Mouse (Mus musculus) Muller cell, postnatal 12 days (primary cell): ENCODE data around the gene Gcgr.

Source experiments
- DNase-seq: peaks from one replicate; pipeline ENCODE4 v3.0.0-alpha.2; 2015; ENCODE audit errors: inconsistent ontology term

Gene Gcgr

DNA sequence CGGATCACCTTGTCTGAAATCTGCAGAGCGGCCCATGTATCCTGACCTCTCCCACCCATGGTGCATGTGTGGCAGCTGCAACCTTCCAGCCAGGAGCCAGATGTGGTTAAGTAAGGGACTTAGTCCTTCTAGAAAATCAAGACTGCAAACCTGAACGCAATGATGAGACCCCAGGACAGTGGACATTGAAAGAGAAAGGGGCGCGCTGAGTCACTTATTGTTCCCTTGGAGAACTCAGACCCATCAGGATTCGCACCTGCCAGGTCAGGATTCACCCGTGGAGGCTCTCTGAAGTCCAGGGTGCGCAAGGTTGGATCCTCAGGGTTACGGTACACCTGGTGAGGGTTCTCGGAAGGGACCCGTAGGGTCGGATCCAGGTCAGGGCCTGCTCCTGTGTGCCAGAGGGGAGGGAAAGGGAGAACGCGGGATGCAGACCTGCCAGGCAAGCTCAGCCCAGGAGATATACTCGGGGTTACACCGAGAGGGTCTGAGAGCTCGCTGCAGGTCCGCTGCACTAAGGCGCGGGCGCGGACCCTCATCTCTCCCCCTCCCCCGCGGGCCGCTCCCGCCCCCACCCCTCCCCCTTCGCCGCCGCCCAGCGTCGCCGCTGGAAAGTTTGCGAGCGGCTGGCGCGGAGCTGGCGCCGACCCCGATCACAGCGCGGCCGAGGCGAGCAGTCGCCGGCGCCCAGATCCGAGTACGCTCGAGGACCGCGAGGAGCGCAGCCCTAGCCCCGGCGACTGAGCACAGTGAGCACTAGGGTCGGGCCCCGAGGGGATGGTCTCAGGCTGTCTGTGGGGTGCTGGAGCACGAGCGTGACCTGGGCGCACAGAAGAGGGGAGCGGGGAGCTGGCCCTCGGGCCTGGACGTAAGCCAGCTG lies at the start of gene Gcgr:
Gene Gcgr (plus strand): TSS at position 615 of the 880 bp plus-strand sequence.
- no peak for DNase-seq

DNA sequence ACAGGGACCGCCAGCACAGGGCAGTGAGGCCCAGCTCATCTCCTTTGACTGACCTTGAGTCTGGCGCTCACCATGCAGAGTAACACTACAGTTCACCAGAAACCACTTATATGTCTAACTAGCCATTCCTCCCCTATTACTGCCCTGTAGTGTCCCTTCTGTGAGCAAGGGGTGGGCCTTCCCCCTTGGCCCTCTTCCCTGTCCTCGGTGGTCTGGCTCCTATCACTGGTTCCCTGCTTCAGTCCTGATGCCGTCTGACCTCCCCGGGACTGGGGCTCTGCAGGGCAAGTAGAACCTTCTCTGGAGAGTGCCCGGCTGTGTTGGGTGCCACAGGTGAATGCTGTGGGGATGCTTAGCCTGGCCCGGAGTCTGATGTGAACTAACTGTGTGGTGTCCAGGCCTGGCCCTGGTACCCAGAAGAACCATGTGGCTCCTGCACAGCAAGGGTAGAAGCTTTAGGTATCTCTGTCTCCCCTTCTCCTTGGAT lies 47.0 kb upstream of the Gcgr start:
- no peak for DNase-seq

GRCm38 (mm10) chr11:120484265-120484981 lies 46.1 kb upstream of the Gcgr start, which contains the start of gene Mrpl12:
Gene Mrpl12, plus strand, starts transcription at chr11:120484613.
- DNase-seq: peak; percentile 92

DNA sequence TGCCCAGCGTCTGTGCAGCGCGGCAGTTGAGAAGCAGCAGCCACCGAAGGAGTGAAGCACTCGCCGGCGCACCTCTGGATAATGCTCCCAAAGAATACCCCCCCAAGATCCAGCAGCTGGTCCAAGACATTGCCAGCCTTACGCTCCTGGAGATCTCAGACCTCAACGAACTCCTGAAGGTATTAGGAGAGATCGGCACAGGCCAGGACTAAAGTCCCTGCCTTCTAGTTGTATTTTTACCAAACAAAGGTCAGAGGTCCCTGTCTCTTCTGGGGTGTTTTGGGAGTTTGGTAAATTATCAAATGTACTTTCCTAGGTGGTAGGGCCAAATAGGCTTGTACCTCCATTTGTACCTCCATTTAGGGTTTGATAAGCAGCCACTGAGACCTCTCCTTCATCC lies 45.2 kb upstream of the Gcgr start:
- DNase-seq: no peak

DNA sequence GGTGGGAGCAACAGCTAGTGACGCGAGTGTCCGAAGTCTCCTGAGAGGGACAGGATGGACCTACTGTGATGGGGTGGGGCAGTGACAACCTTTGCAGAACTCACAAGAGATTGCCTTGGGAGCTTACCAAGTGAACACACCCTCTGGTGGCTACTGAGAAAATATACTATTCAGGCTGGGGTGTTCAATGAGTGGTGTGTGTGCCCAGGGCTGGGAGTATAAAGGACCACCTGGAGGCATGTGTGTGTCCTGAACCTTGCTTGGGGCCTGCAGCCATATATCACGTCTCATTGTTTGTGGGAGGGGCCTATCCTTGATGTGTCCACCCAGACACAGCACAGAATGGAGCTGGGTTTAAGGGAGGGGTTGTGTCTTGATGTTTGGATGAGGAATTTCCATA lies 42.0 kb upstream of the Gcgr start:
- DNase-seq: no peak

DNA sequence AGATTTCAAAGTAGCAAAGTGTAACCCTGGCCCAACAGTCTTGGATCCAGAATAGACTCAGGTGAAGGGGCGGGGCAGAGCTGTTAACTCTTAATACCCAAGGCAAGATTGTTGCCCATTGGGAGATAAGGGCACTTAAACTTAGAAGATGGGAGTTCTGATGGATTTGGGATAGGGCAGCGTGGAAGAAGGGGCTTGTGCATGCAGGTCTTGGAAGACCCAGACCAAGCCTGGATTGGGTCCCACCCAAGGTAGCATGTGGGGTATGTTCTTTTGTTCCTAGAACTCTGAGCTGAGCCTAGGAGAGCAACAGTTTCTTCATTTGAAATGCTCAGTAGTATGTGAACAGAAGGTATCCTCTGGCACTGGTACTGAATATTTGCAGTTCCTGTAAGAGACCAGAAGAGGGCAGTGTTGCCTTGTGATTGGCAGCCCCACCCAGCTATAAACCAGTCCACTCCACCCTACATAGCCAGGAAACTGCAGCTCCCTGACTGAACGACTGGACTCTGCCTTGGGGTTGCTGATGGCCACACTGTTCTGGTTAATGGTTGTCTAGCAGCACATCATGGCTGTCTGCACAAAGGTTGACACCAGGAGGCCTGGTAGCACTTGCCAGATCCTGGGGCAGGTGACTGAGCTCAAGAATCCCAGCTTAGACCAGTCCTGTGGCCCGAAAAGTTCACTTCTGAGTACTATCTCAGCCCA lies 41.3 kb upstream of the Gcgr start:
- peak; percentile 60 for DNase-seq

DNA sequence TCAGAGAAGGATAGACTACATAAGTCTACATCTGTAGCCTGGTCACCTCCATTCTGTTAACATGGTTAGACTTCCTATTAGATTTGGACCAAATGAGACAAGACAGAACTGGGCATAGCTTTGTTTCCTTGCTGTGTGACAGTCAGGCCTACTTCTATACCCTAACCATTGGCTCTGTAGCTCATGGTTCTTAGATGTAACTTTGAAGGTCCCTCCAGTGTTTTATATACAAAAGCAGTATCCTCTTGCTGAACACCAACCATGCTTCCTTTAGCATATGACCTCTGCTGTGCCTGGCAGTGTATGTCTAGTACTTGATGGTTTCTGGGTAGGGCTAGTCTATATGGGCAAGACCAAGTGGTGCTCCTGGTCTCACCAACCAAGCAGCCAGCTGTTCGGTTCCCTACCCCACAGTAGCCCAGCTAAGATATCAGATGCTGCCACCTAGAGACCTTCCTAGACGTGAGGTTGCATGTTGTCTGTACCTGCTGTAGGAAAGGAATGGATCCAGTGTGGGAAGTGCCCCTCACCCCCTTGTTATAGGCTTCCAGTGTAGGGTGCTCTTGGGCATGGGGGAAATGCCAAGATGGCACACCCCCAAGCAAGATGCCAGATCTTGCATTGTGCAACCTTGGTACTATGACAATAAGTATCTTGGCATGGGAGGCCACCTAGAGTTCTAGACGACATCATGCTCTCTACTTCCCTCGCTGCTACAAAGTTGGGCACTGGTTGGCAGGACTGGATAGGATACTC lies 40.0 kb upstream of the Gcgr start:
- no peak for DNase-seq

- DNase-seq: peak; percentile 91
These were observed 39.0 kb upstream of the Gcgr start, which contains the start of gene Slc25a10 for GRCm38 (mm10) chr11:120491317-120492023. Gene Slc25a10, plus strand, starts transcription at chr11:120491840.

DNA sequence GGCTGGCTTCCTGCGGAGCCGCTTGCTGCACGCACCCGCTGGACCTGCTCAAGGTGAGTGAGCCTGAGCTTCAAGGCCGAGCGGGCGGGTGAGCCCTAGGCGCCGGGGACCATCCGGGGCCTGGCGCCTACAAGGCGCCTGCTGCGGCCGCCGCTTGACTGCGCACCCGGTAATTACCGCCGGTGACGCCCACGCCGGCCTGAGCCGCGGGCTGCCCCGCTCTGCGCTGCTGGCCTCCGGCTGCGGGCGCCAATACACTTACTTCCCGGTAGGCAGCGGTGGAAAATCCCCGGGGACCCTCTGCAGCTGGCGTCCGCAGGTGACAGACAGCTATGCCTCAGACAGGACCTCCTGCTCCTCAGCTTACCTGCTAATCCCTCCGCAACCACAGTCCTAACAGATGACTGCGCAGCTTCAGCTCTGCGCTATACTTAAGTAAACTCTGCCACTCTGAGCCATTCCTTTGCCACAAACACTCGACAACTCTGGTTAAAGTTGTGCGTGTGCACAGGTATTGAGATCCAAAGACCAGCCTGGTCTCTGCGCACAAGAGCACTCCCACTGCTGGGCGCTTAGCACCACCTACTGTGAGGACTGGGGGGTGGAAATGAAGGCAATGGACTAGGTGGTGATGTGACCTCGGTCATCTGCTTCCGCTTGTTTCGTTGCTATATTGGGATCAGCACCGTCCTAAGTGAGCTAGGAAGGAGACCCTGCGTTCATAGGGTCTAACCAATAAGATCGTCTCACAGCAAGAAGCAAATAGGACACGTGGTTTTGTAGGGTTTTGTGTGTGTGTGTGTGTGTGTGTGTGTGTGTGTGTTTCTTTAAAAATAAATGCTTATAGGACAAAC lies 38.2 kb upstream of the Gcgr start:
- peak; percentile 63 for DNase-seq

DNA sequence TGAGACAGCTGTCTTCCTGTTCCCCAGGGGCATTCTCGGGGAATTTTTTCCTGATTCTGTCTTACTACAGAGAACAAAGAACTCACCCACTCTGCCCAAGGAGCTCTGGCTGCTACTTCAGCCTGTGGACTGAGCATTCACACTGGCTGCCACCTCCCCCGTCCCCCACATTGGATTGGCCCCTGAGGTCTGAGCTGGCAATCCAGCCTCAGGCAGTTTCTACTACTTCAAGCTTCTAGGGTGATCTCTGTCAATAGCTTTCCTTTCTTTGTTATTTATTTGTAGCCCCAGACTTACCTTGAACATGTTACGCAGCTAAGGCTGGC lies 37.7 kb upstream of the Gcgr start:
- no peak for DNase-seq

DNA sequence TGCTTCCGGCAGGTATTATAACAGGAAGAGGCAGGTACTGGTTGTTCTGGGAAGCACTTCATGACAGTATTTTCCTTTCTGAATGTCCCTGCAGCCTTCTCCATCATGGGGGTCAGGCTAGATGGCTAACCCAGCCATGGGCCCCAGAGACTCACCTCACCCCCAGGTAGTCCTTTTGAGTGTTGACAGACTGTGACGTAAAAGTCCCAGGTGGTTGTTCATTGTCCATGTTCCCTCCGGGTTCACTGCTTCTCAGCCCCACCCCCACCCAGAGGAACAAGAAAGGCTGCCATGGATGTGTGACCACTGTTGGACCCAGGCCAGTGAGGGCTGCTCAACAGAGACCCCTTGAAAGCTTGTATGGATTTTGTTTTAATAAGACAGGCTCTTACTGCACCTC lies 37.1 kb upstream of the Gcgr start:
- DNase-seq: no peak

GRCm38 (mm10) chr11:120493911-120494310 lies 36.6 kb upstream of the Gcgr start:
- no peak for DNase-seq

DNA sequence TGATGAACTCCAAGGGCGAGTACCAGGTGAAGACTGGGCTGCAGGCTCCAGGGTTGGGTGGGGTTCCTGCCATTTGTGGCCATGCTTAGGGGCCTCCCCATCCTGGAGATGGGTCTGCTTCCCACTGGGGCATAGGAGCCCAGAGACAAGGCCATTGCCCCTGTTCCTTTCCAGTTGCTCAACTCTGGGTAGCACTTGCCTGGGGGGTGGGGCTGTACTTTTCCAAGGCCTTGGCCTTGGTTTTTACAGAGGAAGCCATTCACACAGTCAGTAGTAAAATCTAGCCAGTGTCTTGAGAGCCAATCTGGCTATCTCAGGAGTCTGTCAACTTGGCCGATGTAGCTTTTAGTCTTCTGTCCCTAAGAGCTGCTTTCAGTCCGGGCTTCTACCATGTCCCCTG lies 33.1 kb upstream of the Gcgr start:
- no peak for DNase-seq

DNA sequence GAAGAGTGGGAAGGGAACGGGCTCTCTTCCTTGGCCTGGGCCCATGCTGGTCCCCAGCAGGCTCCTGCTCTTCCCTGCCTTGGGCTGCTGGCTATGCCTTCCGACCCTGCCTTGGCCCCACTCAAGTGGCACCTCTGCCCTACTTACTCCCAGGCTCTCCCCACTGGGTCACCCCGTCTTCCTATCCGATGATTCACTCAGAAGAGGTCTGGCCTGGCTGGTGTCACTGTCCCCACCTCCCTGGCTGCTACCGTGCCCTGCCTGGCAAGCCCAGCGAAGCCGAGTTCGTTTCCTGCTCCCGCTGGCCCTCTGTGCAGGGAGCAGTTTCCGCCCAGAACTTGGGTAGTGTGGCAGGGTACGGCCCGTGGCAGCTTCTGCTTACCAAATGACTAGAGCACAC lies 32.3 kb upstream of the Gcgr start:
- DNase-seq: no peak

GRCm38 (mm10) chr11:120498891-120499290 lies 31.6 kb upstream of the Gcgr start:
- no peak for DNase-seq

DNA sequence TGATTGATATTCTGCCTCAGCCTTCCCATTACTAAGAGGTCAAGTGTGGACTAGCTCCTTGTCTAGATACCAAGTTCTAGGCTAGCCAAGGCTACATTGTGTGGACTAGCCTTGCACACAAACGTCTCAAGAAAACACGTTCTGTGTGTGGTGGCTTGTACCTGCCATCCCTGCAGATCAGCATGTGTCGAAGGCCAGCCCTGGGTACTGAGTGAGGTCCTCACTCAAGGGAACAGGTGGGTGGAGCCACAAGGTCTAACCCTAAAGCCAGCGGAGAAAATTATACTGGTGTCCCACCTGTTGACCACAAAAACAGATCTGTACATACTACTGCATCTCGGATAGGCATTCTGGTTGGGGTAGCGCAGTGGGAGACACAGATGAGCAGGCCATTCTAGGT lies 30.6 kb upstream of the Gcgr start:
- DNase-seq: no peak

GRCm38 (mm10) chr11:120500357-120500756 lies 30.1 kb upstream of the Gcgr start:
- no peak for DNase-seq

- no peak for DNase-seq
These were observed 29.5 kb upstream of the Gcgr start for GRCm38 (mm10) chr11:120501018-120501417.

- DNase-seq: no peak
These were observed 28.8 kb upstream of the Gcgr start for GRCm38 (mm10) chr11:120501701-120502100.

GRCm38 (mm10) chr11:120505661-120506060 lies 24.8 kb upstream of the Gcgr start:
- no peak for DNase-seq
